Mouse (Mus musculus) midbrain, postnatal 0 days (tissue): Measurements from ENCODE around the gene Prnp. TPM values are rescaled to one million over a fixed set of nuclear protein-coding genes. Genes with fewer than 3 reads are reported as not detected.
A peak's percentile ranks its signal among the peaks of the same experiment; 100 is the strongest.

Experiments
- ATAC-seq: fragments of 200-750 bp; cut with Nextera tagmentation; 2 replicates; pipeline ENCODE4 v1.8.0; 2017; ENCODE audit warnings: moderate number of reproducible peaks, mild to moderate bottlenecking, moderate TSS enrichment, moderate library complexity; ENCODE audit not compliant: low FRiP score
- DNase-seq: peaks from one replicate; pipeline ENCODE4 v3.0.0-alpha.2; 2015; ENCODE audit warnings: low spot score
- H3K27ac ChIP-seq: fragments of 300-500 bp; sonication (generic); 2 replicates; pipeline ENCODE4 v1.5.1; 2014; ENCODE audit warnings: low read depth, mild to moderate bottlenecking, low read length, mixed read lengths
- H3K27me3 ChIP-seq: fragments of 300-500 bp; sonication (generic); 2 replicates; pipeline ENCODE4 v1.6.1; 2014; ENCODE audit warnings: low read length, control low read depth, mixed read lengths; ENCODE audit not compliant: insufficient read depth
- H3K36me3 ChIP-seq: fragments of 300-500 bp; sonication (generic); 2 replicates; pipeline ENCODE4 v1.6.1; 2014; ENCODE audit warnings: low read length, control low read depth, mixed read lengths; ENCODE audit not compliant: insufficient read depth
- H3K4me1 ChIP-seq: fragments of 300-500 bp; sonication (generic); 2 replicates; pipeline ENCODE4 v1.6.1; 2014; ENCODE audit warnings: mild to moderate bottlenecking, control low read depth, antibody characterized with exemption, low read length, mixed read lengths; ENCODE audit not compliant: insufficient read depth
- H3K4me2 ChIP-seq: fragments of 300-500 bp; sonication (generic); 2 replicates; pipeline ENCODE4 v1.6.1; 2014; ENCODE audit warnings: low read depth, mild to moderate bottlenecking, low read length, mixed read lengths; ENCODE audit not compliant: poor library complexity, severe bottlenecking
- H3K4me3 ChIP-seq: fragments of 300-500 bp; sonication (generic); 2 replicates; pipeline ENCODE4 v1.5.1; 2014; ENCODE audit warnings: low read depth, mild to moderate bottlenecking, low read length, moderate library complexity
- H3K9ac ChIP-seq: fragments of 300-500 bp; sonication (generic); replicated peaks from 2 replicates; pipeline ENCODE4 v1.6.1; 2014; ENCODE audit warnings: mild to moderate bottlenecking, low read length, moderate library complexity, mixed read lengths; ENCODE audit not compliant: poor library complexity, severe bottlenecking
- H3K9me3 ChIP-seq: fragments of 300-500 bp; sonication (generic); 2 replicates; pipeline ENCODE4 v1.6.1; 2016; ENCODE audit warnings: low read length, control low read depth
- CTCF ChIP-seq: IDR thresholded peaks from 2 replicates; pipeline ENCODE4 v1.5.1; 2016; ENCODE audit warnings: antibody characterized with exemption, mild to moderate bottlenecking
- WGBS: fragments of 180-500 bp; shearing (Covaris S2); extraction: QIAGEN DNeasy Blood & Tissue Kit; methylation state at CpG from one replicate; pipeline ENCODE4 v1.1.7; 2014; 5-methylcytosine and 5-hydroxymethylcytosine counted together
- polyA plus RNA-seq: library from polyadenylated mRNA; unstranded; fragments of >200 nt; fragmentation: Nextera tagmentation; extraction: Ambion mirVana; gene quantifications from 2 replicates; pipeline ENCODE4 v1.2.1, GENCODE M21; 2015
- total RNA-seq: library from RNA; depleted of rRNA; stranded (reverse); fragments of >200 nt; gene quantifications from 2 replicates; pipeline ENCODE4 v1.2.3, GENCODE M21; 2014

Gene Prnp
- total and polyA plus RNA-seq, 2 experiments from 2014 or later = 255 to 306 TPM

DNA sequence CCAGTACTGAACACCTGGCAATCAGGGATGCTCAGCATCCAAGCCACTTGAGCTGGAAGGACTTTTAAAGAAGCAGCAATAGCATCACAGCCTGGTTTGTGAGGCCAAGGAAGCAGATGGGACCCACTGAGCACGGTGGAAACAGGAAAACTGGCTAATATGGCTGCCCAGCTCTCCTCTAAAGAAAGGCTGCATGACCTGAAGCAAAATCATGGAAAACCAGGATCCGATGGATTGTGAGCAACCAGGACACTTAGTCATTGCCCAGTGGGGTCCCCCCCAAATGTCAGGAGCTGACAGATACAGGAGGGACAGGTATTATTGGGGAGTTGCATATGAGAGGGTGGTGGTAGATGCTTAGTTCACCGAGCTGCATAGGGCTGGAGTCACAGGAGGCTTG, 38.4 kb downstream of the Prnp start:
- Histone ChIP-seq H3K27ac (no peak overlapping the region), H3K4me1 (no peaks in the 10 kb centered on the region), H3K9me3 (no peaks in the 10 kb centered on the region), H3K27me3 (peaks cover 5% of the 10 kb centered on the region; the same call in 1 of the 2 replicates), H3K4me3 (no peak overlapping the region), H3K4me2 (no peak overlapping the region), H3K9ac (no peak overlapping the region), H3K36me3 (no peaks in the 10 kb centered on the region)
- no peak for TF ChIP-seq CTCF
- ATAC-seq = no peak
- WGBS = 78% methylated on average over 3 of the region's 3 CpGs
- DNase-seq = no peak

DNA sequence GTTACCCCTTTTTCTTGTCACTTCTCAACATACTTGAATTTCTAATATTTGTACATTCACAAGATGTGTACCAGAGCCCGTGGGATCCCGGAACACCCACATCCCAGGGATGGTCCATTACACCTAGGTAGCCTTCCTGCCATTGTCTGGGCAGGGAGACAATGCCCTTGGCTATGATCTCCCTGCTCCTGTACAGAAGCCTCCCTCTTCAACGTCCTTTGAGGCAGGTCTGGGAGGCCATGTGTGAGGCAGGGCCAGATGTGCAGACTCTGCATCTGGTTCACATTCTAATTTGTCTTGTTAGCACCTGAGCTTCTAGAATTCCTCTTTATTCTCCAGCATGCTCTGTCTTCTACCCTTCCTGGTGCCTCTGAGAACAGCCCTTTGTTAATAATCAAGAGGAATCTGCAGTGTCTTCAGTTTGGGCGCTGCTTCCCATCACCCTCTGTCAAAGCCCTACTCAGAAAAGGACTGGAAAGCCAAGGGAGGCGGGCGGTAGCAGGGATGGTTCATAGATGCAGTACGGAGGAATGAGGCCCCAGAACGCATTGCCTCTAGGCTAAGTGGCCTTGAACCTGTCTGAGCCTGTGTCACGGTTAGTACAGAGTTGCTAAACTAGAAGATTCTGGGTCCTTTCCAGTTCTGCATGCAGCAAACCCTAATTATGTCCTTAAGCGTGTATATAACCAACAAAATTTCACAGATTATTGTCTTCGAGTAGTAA, 39.4 kb downstream of the Prnp start:
- no peak for TF ChIP-seq CTCF
- no peak for ATAC-seq
- Histone ChIP-seq H3K36me3 (no peaks in the 10 kb centered on the region), H3K9me3 (no peaks in the 10 kb centered on the region), H3K4me2 (no peak overlapping the region), H3K27ac (no peak overlapping the region), H3K4me1 (no peaks in the 10 kb centered on the region), H3K4me3 (no peak overlapping the region), H3K27me3 (peaks cover 11% of the 10 kb centered on the region), H3K9ac (no peak overlapping the region)
- DNase-seq = no peak
- WGBS = 72% methylated on average over 11 of the region's 11 CpGs

DNA sequence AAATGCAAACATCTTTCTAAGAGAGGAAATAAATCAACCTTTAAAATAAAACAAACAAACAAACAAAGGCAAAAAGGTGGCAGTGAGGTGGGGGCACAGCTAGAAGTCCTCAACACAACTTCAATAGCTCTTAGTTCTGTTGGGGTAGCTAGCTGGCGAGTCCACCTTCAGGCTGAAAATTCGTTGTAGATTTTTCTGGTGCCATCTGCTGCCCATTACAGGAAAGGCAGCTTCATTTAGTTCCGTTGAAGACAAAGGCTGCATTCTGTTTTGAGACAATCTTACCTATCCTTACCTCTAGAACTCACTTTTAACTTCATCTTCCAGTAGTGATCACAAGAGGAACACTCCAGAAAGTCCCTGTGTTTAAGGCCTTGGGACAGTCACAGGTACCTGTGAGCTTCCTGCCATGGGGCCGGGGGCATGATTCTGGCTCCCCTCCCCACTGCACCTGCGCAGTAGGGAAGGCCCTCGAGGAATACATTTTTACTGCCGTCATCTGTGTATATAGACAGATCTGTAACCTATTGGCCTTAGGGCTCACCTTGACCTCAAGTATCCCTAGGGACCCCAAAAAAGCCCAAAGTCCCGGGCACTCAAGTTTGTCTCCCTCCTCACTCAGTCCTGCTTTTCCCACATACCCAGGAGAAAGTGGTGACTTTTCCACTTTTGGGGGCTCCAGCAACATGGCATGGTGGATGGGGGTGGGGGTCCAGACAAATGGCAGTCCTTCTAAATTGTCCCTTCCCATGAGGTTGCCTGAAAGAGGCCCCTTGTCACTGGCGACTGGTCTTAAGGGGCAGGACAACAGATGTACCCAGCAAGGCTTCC, 40.3 kb downstream of the Prnp start:
- no peak overlapping the region for H3K4me2 ChIP-seq

DNA sequence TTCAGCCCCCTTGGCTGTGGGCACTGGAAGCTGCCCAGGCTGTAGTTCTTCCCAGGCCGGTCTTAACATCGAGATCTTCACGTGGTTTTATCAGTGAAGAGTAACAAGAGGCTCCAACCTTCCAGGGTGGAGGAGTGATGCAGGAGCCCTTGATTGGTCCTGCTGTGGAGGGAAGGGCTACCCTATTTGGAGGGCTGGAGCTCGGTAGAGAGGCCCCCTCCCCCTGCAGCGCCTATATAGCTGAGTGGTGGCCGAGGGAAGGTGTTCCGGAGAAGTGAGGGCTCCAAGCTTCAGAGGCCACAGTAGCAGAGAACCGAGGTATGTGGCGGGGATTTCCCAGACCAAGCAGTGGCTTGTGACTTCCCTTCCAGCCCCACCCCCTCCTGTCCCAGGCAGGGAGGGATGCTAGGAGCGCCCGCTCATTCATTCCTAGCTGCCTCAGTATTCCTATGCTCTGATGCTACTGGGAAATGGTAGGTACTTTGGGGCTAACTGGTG, 40.9 kb downstream of the Prnp start, which contains the start of gene Prnd:
Prnd (plus strand) TSS at position 264 of the 498 bp plus-strand sequence.
- no peak for TF ChIP-seq CTCF
- DNase-seq (no peak), ATAC-seq (no peak)
- H3K27me3 ChIP-seq = peaks cover 11% of the 10 kb centered on the region
- 26% methylated on average over 11 of the region's 11 CpGs for WGBS
- H3K36me3 ChIP-seq = no peaks in the 10 kb centered on the region
- no peak within 1 kb of the TSS for H3K9ac ChIP-seq
- H3K4me1 ChIP-seq = no peaks in the 10 kb centered on the region
- no peaks in the 10 kb centered on the region for H3K9me3 ChIP-seq
- no peak within 1 kb of the TSS for H3K27ac ChIP-seq
- H3K4me3 ChIP-seq = no peak within 1 kb of the TSS
- no peak within 1 kb of the TSS for H3K4me2 ChIP-seq

More for the DNA sequence above, 40.3 kb downstream of the Prnp start:
- TF ChIP-seq CTCF = peak; percentile 91
- H3K9me3 ChIP-seq = no peaks in the 10 kb centered on the region
- ATAC-seq (no peak), DNase-seq (peak; percentile 82)
- peaks cover 11% of the 10 kb centered on the region for H3K27me3 ChIP-seq
- 45% methylated on average over 9 of the region's 9 CpGs for WGBS
- no peak overlapping the region for H3K9ac ChIP-seq
- no peaks in the 10 kb centered on the region for H3K36me3 ChIP-seq
- H3K4me1 ChIP-seq = no peaks in the 10 kb centered on the region
- no peak overlapping the region for H3K4me3 ChIP-seq
- no peak overlapping the region for H3K27ac ChIP-seq

DNA sequence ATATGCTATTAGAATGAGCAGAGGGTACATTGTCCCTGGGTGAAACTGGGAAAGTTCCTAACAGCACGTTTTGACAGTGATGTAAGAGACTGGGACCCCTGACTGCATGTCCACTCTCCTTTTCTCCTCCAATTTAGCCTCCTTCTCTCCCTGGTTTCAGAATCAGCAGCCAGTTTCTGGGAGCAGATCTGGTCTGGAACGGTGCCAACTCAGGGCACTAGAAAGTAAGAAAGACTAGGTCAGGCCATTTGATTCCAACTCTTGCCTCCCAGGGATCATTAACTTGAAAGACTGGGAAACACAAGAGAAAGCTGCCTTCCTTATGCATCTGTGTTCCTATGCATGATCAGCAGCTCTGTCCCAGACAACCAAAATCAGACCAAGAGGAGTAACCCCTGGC, 42.7 kb downstream of the Prnp start:
- Histone ChIP-seq H3K27ac (no peak overlapping the region), H3K9ac (no peak overlapping the region), H3K36me3 (no peaks in the 10 kb centered on the region), H3K4me1 (no peaks in the 10 kb centered on the region), H3K4me2 (no peak overlapping the region), H3K9me3 (no peaks in the 10 kb centered on the region), H3K4me3 (no peak overlapping the region), H3K27me3 (peaks cover 11% of the 10 kb centered on the region)
- ATAC-seq = no peak
- TF ChIP-seq CTCF = no peak
- DNase-seq = no peak
- WGBS = 49% methylated on average over 2 of the region's 2 CpGs
